Mouse (Mus musculus) kidney, embryonic 15.5 days (tissue): ENCODE measurements at regions not wholly inside any gene's neighbourhood (a gene's known extent, or its start where the extent isn't known, plus 50 kb on each side); places are given as distances from the start of the nearest gene placed in this dataset.

ENCODE experiments used
- ATAC-seq: fragments of 200-750 bp; cut with Nextera tagmentation; replicated peaks from 2 replicates; pipeline ENCODE4 v1.8.0; 2017; ENCODE audit warnings: moderate TSS enrichment; ENCODE audit not compliant: low FRiP score
- H3K27ac ChIP-seq: fragments of 300-500 bp; sonication (generic); 2 replicates; pipeline ENCODE4 v1.5.1; 2015; ENCODE audit warnings: mild to moderate bottlenecking, inconsistent platforms
- H3K27me3 ChIP-seq: fragments of 300-500 bp; sonication (generic); 2 replicates; pipeline ENCODE4 v1.6.1; 2015; ENCODE audit warnings: inconsistent platforms
- H3K36me3 ChIP-seq: fragments of 300-500 bp; sonication (generic); 2 replicates; pipeline ENCODE4 v1.6.1; 2015; ENCODE audit warnings: inconsistent platforms
- H3K4me1 ChIP-seq: fragments of 300-500 bp; sonication (generic); 2 replicates; pipeline ENCODE4 v1.6.1; 2015; ENCODE audit warnings: inconsistent platforms
- H3K4me2 ChIP-seq: fragments of 300-500 bp; sonication (generic); 2 replicates; pipeline ENCODE4 v1.6.1; 2015; ENCODE audit warnings: moderate library complexity, mild to moderate bottlenecking, inconsistent platforms
- H3K4me3 ChIP-seq: fragments of 300-500 bp; sonication (generic); replicated peaks from 2 replicates; pipeline ENCODE4 v1.5.1; 2015; ENCODE audit warnings: mild to moderate bottlenecking, inconsistent platforms
- H3K9ac ChIP-seq: fragments of 300-500 bp; sonication (generic); 2 replicates; pipeline ENCODE4 v1.6.1; 2015; ENCODE audit warnings: mild to moderate bottlenecking, inconsistent platforms
- H3K9me3 ChIP-seq: fragments of 300-500 bp; sonication (generic); replicated peaks from 2 replicates; pipeline ENCODE4 v1.6.1; 2016; ENCODE audit warnings: inconsistent platforms
- WGBS: fragments of 180-500 bp; shearing (Covaris S2); methylation state at CpG from one replicate; pipeline ENCODE4 v1.1.7; 2015; ENCODE audit warnings: mixed read lengths; 5-methylcytosine and 5-hydroxymethylcytosine counted together

- Histone ChIP-seq H3K27ac (no peak overlapping the region), H3K9ac (no peak overlapping the region), H3K27me3 (no peaks in the 10 kb centered on the region), H3K4me1 (peaks cover 9% of the 10 kb centered on the region), H3K9me3 (peaks cover 10% of the 10 kb centered on the region; the same call in 1 of the 2 replicates), H3K4me2 (peak overlapping the region; percentile 25; the same call in 1 of the 2 replicates), H3K4me3 (no peak overlapping the region), H3K36me3 (no peaks in the 10 kb centered on the region)
- WGBS: 22% methylated on average over 9 of the region's 9 CpGs
- ATAC-seq: peak; percentile 75
These were observed 73.2 kb upstream of the Kctd3 start for GRCm38 (mm10) chr1:189080797-189081196.

GRCm38 (mm10) chr1:189079451-189080410 is 72.1 kb upstream of the Kctd3 start:
- H3K4me2 ChIP-seq: no peak overlapping the region
- H3K36me3 ChIP-seq: no peaks in the 10 kb centered on the region
- no peak overlapping the region for H3K27ac ChIP-seq
- no peak overlapping the region for H3K9ac ChIP-seq
- 61% methylated on average over 11 of the region's 11 CpGs for WGBS
- H3K27me3 ChIP-seq: no peaks in the 10 kb centered on the region
- H3K9me3 ChIP-seq: peaks cover 8% of the 10 kb centered on the region; the same call in 1 of the 2 replicates
- peaks cover 9% of the 10 kb centered on the region for H3K4me1 ChIP-seq
- no peak for ATAC-seq
- H3K4me3 ChIP-seq: no peak overlapping the region

- no peaks in the 10 kb centered on the region for H3K27me3 ChIP-seq
- H3K9me3 ChIP-seq: no peaks in the 10 kb centered on the region
- H3K9ac ChIP-seq: no peak overlapping the region
- 75% methylated on average over 5 of the region's 5 CpGs for WGBS
- no peaks in the 10 kb centered on the region for H3K36me3 ChIP-seq
- H3K27ac ChIP-seq: no peak overlapping the region
- ATAC-seq: no peak
- no peak overlapping the region for H3K4me3 ChIP-seq
- no peak overlapping the region for H3K4me2 ChIP-seq
- peaks cover 9% of the 10 kb centered on the region for H3K4me1 ChIP-seq
These were observed 70.2 kb upstream of the Kctd3 start for GRCm38 (mm10) chr1:189077861-189078260.

- H3K4me2 ChIP-seq: no peak overlapping the region
- WGBS: 60% methylated on average over 4 of the region's 4 CpGs
These were observed 68.6 kb upstream of the Kctd3 start for GRCm38 (mm10) chr1:189076276-189076675.

GRCm38 (mm10) chr1:189075671-189076070 is 68.0 kb upstream of the Kctd3 start:
- H3K4me1 ChIP-seq: peaks cover 5% of the 10 kb centered on the region
- H3K27ac ChIP-seq: no peak overlapping the region
- H3K4me2 ChIP-seq: no peak overlapping the region
- H3K9me3 ChIP-seq: no peaks in the 10 kb centered on the region
- 61% methylated on average over 13 of the region's 13 CpGs for WGBS
- H3K27me3 ChIP-seq: no peaks in the 10 kb centered on the region
- H3K36me3 ChIP-seq: no peaks in the 10 kb centered on the region
- H3K9ac ChIP-seq: no peak overlapping the region
- no peak overlapping the region for H3K4me3 ChIP-seq
- ATAC-seq: no peak

More at GRCm38 (mm10) chr1:189076276-189076675, 68.6 kb upstream of the Kctd3 start:
- H3K27ac ChIP-seq: no peak overlapping the region
- no peak overlapping the region for H3K4me3 ChIP-seq
- H3K36me3 ChIP-seq: no peaks in the 10 kb centered on the region
- no peak for ATAC-seq
- H3K9ac ChIP-seq: no peak overlapping the region
- peaks cover 9% of the 10 kb centered on the region for H3K4me1 ChIP-seq
- H3K9me3 ChIP-seq: no peaks in the 10 kb centered on the region
- H3K27me3 ChIP-seq: no peaks in the 10 kb centered on the region

GRCm38 (mm10) chr1:189072516-189072915 is 64.9 kb upstream of the Kctd3 start:
- Histone ChIP-seq H3K27ac (no peak overlapping the region), H3K27me3 (no peaks in the 10 kb centered on the region), H3K4me3 (no peak overlapping the region), H3K9ac (no peak overlapping the region), H3K36me3 (no peaks in the 10 kb centered on the region), H3K4me2 (no peak overlapping the region), H3K4me1 (peaks cover 4% of the 10 kb centered on the region; the same call in 1 of the 2 replicates), H3K9me3 (no peaks in the 10 kb centered on the region)
- ATAC-seq: no peak
- 87% methylated on average over 2 of the region's 2 CpGs for WGBS

GRCm38 (mm10) chr1:189068204-189068603 is 60.6 kb upstream of the Kctd3 start:
- no peaks in the 10 kb centered on the region for H3K9me3 ChIP-seq
- H3K27ac ChIP-seq: no peak overlapping the region
- H3K36me3 ChIP-seq: no peaks in the 10 kb centered on the region
- no peak overlapping the region for H3K4me2 ChIP-seq
- ATAC-seq: no peak
- H3K4me1 ChIP-seq: no peaks in the 10 kb centered on the region
- no peaks in the 10 kb centered on the region for H3K27me3 ChIP-seq
- WGBS: 59% methylated on average over 3 of the region's 3 CpGs
- H3K4me3 ChIP-seq: no peak overlapping the region
- no peak overlapping the region for H3K9ac ChIP-seq

GRCm38 (mm10) chr1:189067204-189067960 is 59.7 kb upstream of the Kctd3 start:
- no peak overlapping the region for H3K9ac ChIP-seq
- WGBS: 83% methylated on average over 16 of the region's 16 CpGs
- ATAC-seq: no peak
- no peaks in the 10 kb centered on the region for H3K27me3 ChIP-seq
- no peak overlapping the region for H3K4me3 ChIP-seq
- H3K9me3 ChIP-seq: no peaks in the 10 kb centered on the region
- H3K4me1 ChIP-seq: no peaks in the 10 kb centered on the region
- no peak overlapping the region for H3K27ac ChIP-seq
- no peaks in the 10 kb centered on the region for H3K36me3 ChIP-seq
- no peak overlapping the region for H3K4me2 ChIP-seq

- Histone ChIP-seq H3K4me3 (no peak overlapping the region), H3K27me3 (no peaks in the 10 kb centered on the region), H3K27ac (no peak overlapping the region), H3K4me1 (no peaks in the 10 kb centered on the region), H3K36me3 (no peaks in the 10 kb centered on the region), H3K9ac (no peak overlapping the region), H3K9me3 (no peaks in the 10 kb centered on the region), H3K4me2 (no peak overlapping the region)
- WGBS: 44% methylated on average over 7 of the region's 7 CpGs
- no peak for ATAC-seq
These were observed 59.0 kb upstream of the Kctd3 start for GRCm38 (mm10) chr1:189066446-189067151.

GRCm38 (mm10) chr1:189065152-189065910 is 57.7 kb upstream of the Kctd3 start:
- Histone ChIP-seq H3K27ac (no peak overlapping the region), H3K4me2 (no peak overlapping the region), H3K9ac (no peak overlapping the region), H3K9me3 (no peaks in the 10 kb centered on the region), H3K4me1 (no peaks in the 10 kb centered on the region), H3K27me3 (no peaks in the 10 kb centered on the region), H3K4me3 (no peak overlapping the region), H3K36me3 (no peaks in the 10 kb centered on the region)
- no peak for ATAC-seq
- 82% methylated on average over 5 of the region's 5 CpGs for WGBS

- H3K27ac ChIP-seq: no peak overlapping the region
- no peak overlapping the region for H3K4me2 ChIP-seq
- no peaks in the 10 kb centered on the region for H3K4me1 ChIP-seq
- H3K27me3 ChIP-seq: no peaks in the 10 kb centered on the region
- no peak for ATAC-seq
- 91% methylated on average over 4 of the region's 4 CpGs for WGBS
- no peaks in the 10 kb centered on the region for H3K9me3 ChIP-seq
- H3K9ac ChIP-seq: no peak overlapping the region
- no peak overlapping the region for H3K4me3 ChIP-seq
- H3K36me3 ChIP-seq: no peaks in the 10 kb centered on the region
These were observed 57.0 kb upstream of the Kctd3 start for GRCm38 (mm10) chr1:189064629-189065028.
